Mouse (Mus musculus): Measurements from ENCODE around the gene Slc38a4.

Slc38a4 gene

GRCm38 (mm10) chr15:97055794-97056193 lies at the start of gene Slc38a4:
Gene Slc38a4, minus strand, starts transcription at chr15:97055956.
- peak; percentile 18 for DNase-seq

- no peak for DNase-seq
Measured at GRCm38 (mm10) chr15:97104889-97105391, 49.2 kb upstream of the Slc38a4 start.

DNA sequence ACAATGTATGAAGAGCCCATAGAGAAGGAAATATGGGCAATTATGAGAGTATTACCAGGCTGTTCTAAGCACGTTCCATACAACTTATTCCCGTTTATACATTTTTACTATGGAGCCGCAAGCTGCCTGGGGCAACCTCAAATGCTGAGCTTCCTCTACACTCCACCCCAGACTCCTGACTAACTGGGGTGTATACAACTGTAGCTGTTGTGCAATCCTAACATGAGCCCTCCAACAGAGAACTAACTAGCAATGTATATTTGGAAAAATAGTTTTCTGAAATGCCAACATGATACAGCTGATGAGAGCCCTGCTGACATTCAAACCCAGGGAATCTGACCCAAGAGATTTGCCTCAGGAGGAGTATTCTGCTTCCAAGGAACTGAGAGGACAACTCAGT lies 48.3 kb upstream of the Slc38a4 start:
- no peak for DNase-seq

DNA sequence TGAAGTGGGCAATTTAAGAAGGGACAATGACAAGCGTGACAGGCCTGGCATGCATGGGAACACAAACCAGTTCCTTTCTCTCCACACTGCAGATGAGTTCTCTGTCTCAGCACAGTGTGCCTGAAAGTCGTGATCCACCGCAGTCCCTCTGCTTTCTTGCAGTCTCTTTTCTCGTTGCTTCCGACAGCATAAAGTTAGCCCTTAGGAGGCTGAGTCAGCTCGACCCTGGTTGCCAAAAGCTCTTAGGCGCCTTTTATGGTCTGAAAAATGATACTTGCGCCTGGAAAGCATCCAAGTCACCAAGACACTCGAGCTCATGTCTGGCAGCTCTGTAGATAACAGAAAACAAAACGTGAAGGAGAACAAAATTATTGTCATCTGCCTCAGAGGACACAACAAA lies 47.1 kb upstream of the Slc38a4 start:
- DNase-seq, result no peak

- DNase-seq, result no peak
Measured at GRCm38 (mm10) chr15:97102181-97102580, 46.4 kb upstream of the Slc38a4 start.

DNA sequence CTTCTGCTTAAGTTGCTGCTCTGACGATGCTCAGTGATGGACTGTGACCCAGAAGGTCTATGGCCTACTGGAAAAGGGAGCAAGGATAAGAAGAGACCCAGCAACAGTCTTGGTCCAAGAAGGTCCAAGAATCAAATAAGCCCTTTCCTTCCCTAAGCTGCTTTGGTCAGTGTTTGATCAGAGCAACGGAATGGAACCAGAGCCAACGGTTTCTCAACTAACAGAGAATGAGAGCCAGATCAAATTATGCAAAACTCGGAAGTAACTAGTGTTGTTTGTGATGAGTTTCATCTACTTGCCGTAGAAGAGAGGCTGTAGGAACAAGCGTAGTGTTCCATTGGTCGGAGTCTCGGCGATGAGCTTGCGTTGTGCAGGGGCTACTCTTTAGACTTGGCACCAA lies 43.3 kb upstream of the Slc38a4 start:
- no peak for DNase-seq

- no peak for DNase-seq
Measured at GRCm38 (mm10) chr15:97097548-97097947, 41.8 kb upstream of the Slc38a4 start.

DNA sequence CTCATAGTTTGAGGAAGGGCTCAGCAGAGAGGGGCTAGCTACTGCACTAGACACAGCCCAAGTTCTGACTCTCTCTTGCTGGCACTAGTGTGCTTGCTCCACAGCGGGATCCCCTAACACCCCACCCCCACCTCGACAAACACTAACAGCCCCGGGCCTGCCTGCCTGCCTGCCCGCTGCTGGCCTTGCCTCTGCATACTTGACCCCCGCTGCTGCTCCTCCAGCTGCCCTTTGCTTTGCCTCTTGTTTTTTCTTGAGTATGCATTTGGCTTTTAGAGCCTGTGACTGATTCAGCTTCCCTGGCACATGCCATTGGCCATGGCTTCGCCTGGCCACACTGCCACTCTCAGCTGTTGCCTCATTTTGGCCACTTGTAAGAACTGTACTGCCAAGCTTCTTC lies 33.8 kb upstream of the Slc38a4 start:
- peak; percentile 12 for DNase-seq

- peak; percentile 14 for DNase-seq
Measured at GRCm38 (mm10) chr15:97085833-97086232, 30.1 kb upstream of the Slc38a4 start.

GRCm38 (mm10) chr15:97077665-97078064 lies 21.9 kb upstream of the Slc38a4 start:
- no peak for DNase-seq

DNA sequence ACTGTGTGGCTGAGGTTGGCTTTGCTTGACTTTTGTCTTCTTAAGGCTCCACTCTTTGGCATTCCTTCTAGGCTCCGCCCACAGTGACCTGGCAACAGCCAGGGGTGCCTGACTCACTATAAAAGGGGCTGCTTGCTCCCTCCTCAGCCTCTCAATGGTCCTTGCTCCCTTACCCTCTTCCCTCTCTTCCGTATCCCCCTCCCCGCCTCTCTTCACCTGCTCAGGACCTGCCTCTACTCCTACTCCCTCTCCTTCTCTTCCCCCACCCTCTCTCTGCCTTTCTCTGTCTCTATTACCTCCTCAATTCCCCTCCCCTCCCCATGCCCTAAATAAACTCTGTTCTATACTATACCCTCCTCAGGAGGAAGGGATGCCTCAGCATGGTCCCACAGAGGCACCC lies 20.3 kb upstream of the Slc38a4 start:
- no peak for DNase-seq

DNA sequence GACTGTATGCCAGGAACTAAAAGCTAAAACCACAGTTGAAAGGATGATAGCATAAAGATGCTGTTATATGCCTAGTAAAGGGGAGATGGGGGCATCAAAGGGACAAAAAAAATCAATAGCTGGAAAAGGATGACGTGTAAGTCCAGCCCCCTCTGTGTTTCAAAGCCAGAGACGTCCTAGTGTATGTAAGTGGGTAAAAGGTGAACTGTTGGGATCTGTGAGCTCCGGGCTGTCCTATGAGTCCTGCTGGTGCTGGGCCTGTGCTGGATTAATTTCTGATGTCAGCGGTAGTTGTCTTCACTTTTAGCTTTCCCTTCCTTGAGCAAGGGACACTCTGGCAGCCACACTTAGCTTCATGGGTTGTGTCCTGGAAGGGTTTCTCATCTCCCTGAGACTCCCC lies 19.5 kb upstream of the Slc38a4 start:
- DNase-seq, result no peak

DNA sequence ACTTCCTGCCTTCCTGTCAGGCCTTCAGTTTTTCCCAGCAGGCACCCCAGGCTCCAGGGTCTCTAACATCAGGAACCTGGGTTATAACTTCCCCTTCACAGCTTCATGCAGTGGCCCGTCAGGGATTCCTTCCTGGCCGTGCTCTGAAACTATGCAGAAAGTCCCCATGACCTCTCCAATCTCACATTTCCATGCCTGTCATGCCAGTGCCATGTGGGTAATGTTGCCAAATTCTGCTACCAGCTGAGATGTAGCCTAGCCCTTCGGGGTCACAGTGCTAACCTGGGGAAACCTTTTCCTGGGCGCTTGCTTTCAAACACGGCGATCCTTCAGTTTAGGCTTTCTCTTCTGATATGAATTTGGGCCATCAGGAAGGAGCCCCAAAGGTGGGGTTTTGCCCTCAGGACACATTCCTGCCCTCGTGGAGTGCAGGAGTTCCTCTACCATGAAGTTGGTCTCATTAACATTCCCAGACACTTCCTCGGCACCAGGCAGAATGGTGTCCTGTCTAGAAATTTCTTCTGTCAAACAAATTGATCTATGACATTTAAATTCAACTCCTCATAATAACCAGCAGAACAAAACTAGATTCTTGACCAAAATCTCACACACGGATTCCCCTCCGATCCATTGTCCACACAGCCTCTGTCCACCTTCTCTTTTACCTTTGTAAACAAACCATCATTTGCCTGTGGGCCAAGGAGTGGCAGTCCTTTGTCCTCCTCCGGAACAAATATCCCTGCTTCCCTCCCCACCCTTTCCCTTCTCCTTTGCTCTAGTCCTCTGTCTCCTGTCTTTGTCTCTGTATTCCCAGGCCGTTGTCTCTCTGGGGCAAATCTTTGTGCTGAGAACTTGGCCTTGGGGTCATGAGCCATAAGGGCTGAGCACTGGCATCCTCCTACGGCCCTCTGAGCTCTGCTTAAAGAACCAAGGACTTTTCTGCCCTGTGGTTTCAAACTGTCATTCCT lies 17.4 kb upstream of the Slc38a4 start:
- DNase-seq, result no peak

DNA sequence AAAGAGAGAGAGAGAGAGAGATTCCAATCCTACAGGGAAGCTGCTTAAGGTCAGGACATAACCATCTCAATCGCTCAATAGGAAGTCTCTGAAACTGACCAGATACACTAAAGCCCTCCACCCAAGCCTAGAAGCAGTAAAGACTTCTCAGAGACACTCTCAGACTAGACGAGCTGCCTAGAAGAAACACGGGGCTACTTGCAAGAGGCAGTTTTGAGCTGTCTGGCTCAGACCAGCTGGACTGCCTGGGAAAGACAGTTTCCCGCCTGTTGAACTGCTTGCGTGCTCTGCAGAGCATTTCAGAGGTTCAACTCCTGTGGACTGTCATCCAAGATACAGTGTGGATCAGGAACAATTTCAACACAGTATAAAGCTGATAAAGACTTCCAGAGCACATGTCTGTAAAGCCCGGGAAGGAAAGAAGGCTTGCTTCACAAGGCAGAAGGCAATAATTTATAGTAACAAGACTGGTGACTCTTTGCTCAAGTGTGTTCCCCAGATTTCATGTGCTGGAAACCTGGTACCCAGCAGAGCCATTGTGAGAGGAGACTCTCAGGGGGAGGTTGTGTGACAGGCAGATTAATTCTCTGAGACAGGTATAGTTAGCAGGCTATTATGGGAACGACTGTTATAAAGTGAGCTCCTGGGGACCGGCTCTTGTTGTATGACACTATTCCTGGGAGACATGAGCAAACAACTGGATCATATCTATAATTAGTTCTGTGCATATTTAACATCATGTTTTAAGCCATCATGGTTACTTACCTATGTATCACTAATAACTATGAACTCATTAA lies 11.8 kb upstream of the Slc38a4 start:
- no peak for DNase-seq

DNA sequence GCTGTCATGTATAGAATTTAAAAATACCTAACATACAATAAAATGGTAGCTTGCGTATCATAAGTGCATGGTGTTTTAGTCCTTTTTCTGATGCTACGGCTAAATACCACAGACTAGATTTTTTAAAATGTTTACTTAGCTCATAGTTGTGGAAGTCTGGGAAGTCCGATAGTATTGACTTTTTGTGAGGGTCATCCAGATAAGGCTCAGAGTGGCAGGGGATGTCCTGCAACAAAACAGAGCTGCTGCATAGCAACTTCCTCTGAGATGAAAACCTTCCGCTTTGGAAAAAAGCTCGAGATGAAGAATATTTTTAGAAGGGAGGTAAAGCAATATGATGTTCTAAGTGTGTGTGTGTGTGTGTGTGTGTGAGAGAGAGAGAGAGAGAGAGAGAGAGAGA lies 11.2 kb upstream of the Slc38a4 start:
- DNase-seq, result no peak

DNA sequence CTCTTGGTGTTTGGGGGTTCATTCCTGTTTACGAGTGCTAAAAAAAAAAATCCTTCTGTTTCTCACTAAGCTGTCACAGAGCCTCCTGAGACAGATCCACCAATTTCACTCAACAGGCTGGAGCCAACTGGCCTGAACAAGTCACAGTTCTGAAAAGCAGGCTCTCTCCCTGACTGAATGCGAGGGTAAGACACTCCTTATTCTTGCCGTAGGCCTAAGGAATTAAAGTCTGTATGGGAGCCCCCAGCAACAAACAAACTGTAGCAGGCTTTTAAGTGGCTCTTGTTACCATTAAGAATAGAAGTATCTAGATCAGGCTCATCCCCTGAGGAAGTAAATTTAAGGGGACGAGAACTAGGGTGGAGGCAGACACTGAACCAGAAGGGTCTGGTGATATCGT lies 7.5 kb upstream of the Slc38a4 start:
- no peak for DNase-seq

DNA sequence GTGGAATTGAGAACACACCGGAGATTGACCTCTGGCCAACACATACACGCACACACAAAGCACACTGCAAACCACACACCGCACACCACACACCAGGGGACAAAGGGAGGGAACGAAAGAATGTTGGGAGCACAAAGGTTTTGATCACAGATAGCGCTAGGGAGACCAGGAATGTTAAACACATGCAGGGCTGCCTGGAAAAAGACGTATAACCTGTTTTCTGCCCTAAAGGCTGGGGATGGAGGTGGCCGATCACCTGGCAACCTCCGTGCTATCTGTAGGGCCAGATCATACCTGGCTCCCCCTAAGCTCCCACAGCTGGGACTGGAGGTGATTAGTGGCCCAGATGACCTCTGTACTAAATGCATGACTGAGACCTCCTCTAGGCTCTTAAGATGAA lies 5.2 kb upstream of the Slc38a4 start:
- no peak for DNase-seq

DNA sequence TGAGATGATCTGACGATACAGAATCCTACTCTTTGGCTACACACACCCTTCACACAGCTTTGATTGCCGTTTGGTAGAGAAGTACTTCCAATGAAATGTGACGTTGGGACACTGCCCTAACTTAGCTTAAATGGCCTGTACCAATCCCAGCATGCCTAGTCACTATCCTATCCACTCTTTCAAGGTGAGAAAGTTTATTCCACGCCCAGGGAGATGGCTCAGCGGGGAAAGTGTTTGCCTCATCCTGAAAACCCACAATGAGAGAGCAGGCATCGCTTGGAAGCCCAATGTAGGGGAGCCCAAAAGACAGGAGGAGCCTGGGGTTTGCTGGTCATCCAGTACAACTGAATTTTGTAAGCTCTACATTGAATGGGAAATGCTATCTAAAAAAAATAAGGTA lies 4.8 kb upstream of the Slc38a4 start:
- no peak for DNase-seq

- no peak for DNase-seq
Measured at GRCm38 (mm10) chr15:97060102-97060501, 4.3 kb upstream of the Slc38a4 start.

- DNase-seq, result no peak
Measured at GRCm38 (mm10) chr15:97059071-97060041, 3.6 kb upstream of the Slc38a4 start.

DNA sequence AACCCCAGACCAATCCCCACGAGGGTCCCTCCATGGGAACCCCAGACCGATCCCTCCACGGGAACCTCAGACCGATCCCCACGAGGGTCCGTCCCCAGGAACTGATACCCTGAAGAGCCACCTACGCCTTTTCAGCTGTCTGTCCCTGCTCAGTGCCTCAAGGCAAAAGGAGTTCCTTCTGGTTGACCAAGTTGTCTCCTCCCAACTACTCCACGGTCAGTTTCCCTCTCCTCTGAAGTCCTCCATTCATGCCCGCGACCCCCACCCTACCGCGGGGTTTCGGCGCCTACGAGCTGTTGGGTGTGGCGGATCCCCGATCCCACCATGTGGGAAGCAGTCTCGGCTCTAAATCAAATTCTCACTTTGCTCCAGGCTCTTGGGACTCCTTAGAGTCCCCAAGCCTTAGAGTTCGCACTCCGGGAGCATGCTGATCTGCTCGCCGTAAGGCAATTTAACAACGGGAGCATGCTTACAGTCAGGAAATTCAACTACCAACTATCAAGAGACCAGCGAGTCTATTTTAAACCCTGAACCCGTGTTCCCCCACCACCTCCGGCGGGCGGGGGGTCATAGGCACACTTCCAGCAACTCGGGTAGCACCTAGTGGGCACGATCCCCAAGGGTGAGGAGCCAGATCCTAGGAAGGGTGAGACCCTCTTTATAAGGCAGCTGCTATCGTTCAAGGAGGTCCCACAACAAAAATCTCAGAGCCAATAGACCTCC lies 828 bp downstream of the Slc38a4 start:
- DNase-seq, result no peak

DNA sequence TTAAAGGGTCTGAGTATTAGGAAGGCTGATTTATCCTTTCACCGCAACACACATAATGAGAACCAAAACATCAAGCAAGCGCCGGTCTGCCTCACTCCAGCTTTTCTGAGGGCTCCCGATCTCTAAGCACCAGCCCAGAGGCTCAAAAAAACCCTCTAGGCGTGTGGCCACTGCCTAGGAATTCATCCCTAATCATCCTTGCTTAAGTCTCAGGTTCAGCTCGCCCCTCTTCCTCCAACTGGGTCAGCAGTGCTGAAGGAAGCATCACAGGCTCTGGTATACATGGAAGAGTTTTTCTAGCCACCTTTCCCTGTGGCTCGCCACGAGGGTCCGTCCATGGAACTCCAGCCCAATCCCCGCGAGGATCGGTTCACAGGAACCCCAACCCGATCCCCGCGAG lies 1.6 kb downstream of the Slc38a4 start:
- DNase-seq, result no peak

All from kidney, postnatal 14 days (tissue).